Mouse (Mus musculus): Measurements from ENCODE around the gene Etv2. TPM values are rescaled to one million over a fixed set of nuclear protein-coding genes. Genes with fewer than 3 reads are reported as not detected.
A peak's percentile ranks its signal among the peaks of the same experiment; 100 is the strongest.

Gene Etv2
- polyA plus RNA-seq, 1 experiment, result not detected

- TF ChIP-seq CTCF (IDR thresholded peaks at IDR 0.05; ENCODE audit: borderline replicate concordance, extremely low read depth, insufficient read depth, insufficient read length), result peak; percentile 55; the same call in 1 of the 2 replicates
- TF ChIP-seq POLR2A (IDR thresholded peaks at IDR 0.05; ENCODE audit: borderline replicate concordance, extremely low read depth, insufficient read depth, insufficient read length, poor library complexity, severe bottlenecking), result no peak
- DNase-seq (ENCODE audit: low read depth), result peak; percentile 37
Observed at GRCm38 (mm10) chr7:30634621-30635020, 1.0 kb downstream of the Etv2 start.

DNA sequence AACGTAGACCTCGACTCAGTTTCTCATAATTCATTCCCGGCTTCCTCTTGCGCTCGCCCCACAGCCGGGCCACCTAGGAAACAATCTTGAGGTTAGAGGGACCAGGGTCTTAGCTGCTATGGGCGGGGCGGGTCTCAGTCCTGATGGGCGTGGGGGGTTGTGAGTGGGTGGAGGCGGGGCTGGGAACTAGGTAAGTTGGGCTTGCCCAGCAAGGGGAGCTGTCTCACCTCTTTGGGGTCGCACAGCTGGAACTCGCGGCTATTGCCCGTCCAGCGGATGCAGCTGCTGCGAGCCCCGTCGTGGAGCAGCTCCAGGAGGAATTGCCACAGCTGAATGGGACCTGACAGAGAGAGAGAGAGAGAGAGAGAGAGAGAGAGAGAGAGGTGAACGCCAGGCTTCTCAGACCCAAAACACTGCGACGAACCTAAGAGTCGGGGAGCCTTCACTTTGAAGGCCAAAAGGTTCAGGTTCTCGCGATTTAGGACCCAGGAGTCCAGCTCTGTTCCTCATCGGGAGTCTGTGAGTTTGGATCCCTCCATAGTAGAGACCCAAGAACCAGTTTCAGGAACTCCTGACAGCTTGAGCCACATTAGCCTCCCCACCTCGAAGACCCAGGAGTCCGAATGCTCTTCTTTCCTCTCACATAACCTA, 1.8 kb downstream of the Etv2 start:
- no peak for DNase-seq (ENCODE audit: low read depth)
- TF ChIP-seq POLR2A (IDR thresholded peaks at IDR 0.05; ENCODE audit: borderline replicate concordance, extremely low read depth, insufficient read depth, insufficient read length, poor library complexity, severe bottlenecking) (no peak), CTCF (IDR thresholded peaks at IDR 0.05; ENCODE audit: borderline replicate concordance, extremely low read depth, insufficient read depth, insufficient read length) (no peak)

GRCm38 (mm10) chr7:30629013-30629412, 6.6 kb downstream of the Etv2 start:
- no peak for TF ChIP-seq CTCF (IDR thresholded peaks at IDR 0.05; ENCODE audit: borderline replicate concordance, extremely low read depth, insufficient read depth, insufficient read length)
- no peak for TF ChIP-seq POLR2A (IDR thresholded peaks at IDR 0.05; ENCODE audit: borderline replicate concordance, extremely low read depth, insufficient read depth, insufficient read length, poor library complexity, severe bottlenecking)
- no peak for DNase-seq (ENCODE audit: low read depth)

DNA sequence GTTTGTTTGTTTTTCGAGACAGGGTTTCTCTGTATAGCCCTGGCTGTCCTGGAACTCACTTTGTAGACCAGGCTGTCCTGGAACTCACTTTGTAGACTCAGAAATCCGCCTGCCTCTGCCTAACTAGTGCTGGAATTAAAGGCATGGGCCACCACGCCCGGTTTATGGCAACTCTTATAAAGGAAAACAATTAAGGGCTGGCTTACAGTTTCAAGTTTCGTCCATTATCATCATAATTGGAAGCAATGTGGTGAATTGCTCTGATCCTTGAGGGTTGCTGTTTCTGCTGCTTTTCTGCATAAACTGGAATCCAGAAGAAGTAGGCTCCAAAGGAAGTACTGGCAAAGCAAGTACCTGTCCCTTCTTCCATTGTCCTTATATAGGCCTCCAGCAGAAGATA, 9.0 kb downstream of the Etv2 start:
- TF ChIP-seq CTCF (IDR thresholded peaks at IDR 0.05; ENCODE audit: borderline replicate concordance, extremely low read depth, insufficient read depth, insufficient read length), result no peak
- TF ChIP-seq POLR2A (IDR thresholded peaks at IDR 0.05; ENCODE audit: borderline replicate concordance, extremely low read depth, insufficient read depth, insufficient read length, poor library complexity, severe bottlenecking), result no peak
- DNase-seq (ENCODE audit: low read depth), result no peak

DNA sequence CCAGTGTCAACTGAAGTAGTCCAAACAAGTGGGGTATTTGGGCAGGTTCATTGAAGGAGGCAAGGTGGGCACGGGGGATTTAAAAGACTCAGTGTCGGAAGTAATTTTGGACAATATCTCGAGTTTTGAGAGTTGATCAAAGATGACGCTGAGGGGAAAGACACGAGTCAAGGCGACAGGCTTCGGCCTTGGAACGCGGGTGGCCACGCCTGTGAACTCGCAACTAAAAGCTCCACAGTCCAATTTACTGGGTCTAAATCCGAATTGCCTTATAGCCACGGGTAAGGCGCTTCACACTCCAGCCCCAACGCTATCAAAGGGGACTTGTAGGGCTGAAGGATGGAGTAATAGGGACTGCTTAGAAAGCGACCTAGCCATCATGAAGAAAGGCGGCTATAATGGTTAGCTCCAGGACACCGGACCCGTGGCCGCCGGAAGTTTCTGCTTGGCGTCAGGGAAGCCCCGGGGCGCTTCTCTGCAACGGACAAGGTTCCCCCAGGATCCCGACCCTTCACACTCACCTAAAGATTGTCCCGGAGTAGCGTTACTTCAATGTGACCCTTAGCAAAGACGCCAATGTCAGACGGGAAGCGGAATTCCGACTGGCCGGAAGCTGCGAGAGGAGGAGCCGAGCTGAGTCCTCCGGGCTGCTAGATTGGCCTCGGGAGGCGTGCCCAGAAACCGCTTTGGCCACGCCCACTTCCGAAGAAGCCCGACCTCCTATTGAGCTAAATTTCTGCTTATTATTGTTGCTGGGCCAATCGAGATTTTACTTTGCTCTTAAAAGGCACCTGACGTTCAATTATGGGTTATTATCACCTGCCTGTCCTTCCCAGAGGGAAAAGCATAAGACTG, 9.9 kb downstream of the Etv2 start, which contains the start of gene Cox6b1:
Cox6b1 (minus strand) TSS at position 622 of the 855 bp plus-strand sequence.
- TF ChIP-seq POLR2A (IDR thresholded peaks at IDR 0.05; ENCODE audit: borderline replicate concordance, extremely low read depth, insufficient read depth, insufficient read length, poor library complexity, severe bottlenecking), result no peak; the same call in 1 of the 2 replicates
- no peak for TF ChIP-seq CTCF (IDR thresholded peaks at IDR 0.05; ENCODE audit: borderline replicate concordance, extremely low read depth, insufficient read depth, insufficient read length)
- DNase-seq (ENCODE audit: low read depth), result peak; percentile 98

DNA sequence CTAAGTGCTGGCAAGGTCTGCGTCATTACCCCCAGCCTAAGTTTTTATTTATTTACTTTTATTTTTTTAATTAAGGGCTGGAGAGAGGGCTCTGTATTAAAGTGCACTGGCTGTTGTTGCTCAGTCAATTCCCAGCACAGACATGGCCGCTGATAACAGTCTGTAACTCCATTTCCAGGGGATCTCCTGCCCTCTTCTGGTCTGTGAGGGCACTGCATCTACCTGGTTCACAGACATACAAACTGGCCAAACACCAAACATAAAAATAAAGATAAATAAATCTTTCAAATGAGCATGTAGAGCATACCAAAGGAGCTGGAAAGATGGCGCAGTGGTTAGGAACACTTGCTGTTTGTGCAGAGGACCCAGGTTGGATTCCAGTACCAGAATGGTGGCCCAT, 16.4 kb downstream of the Etv2 start:
- TF ChIP-seq POLR2A (IDR thresholded peaks at IDR 0.05; ENCODE audit: borderline replicate concordance, extremely low read depth, insufficient read depth, insufficient read length, poor library complexity, severe bottlenecking), result no peak
- peak; percentile 64 for TF ChIP-seq CTCF (IDR thresholded peaks at IDR 0.05; ENCODE audit: borderline replicate concordance, extremely low read depth, insufficient read depth, insufficient read length)
- no peak for DNase-seq (ENCODE audit: low read depth)

GRCm38 (mm10) chr7:30618658-30619057, 17.0 kb downstream of the Etv2 start:
- TF ChIP-seq POLR2A (IDR thresholded peaks at IDR 0.05; ENCODE audit: borderline replicate concordance, extremely low read depth, insufficient read depth, insufficient read length, poor library complexity, severe bottlenecking) (no peak), CTCF (IDR thresholded peaks at IDR 0.05; ENCODE audit: borderline replicate concordance, extremely low read depth, insufficient read depth, insufficient read length) (no peak)

DNA sequence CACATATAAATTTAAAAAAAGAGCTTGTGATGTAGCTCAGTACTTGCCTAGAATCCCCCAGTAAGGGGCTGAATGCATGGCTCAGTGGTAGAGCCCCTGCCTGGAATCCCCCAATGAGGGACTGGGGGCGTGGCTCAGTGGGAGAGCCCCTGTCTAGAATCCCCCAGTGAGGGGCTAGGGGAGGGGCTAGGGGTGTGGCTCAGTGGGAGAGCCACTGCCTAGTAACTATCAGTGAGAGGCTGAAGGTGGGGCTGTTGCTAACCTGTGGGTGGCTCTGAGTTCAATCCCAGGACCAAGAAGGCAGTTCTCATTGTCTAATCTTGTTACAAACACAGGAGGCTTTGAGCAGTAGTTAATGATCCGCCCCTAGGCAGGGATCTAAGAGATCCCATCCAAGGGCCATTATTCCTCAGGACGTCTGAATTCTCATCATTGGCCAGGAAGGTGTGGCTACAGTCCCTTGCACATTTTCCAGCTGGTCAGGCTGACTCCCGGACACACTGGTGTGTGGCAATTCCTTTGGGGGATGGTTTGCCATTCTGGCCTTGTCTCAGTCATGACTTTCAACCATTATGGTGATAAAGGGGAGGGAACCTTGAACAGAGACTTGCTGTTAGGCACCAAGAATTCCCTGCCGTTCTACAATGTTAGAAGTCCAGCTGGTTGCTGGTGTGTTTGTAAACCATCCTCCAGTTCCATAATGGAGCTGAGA, 20.4 kb downstream of the Etv2 start:
- no peak for TF ChIP-seq POLR2A (IDR thresholded peaks at IDR 0.05; ENCODE audit: borderline replicate concordance, extremely low read depth, insufficient read depth, insufficient read length, poor library complexity, severe bottlenecking)
- no peak for TF ChIP-seq CTCF (IDR thresholded peaks at IDR 0.05; ENCODE audit: borderline replicate concordance, extremely low read depth, insufficient read depth, insufficient read length)
- no peak for DNase-seq (ENCODE audit: low read depth)

More at GRCm38 (mm10) chr7:30618658-30619057, 17.0 kb downstream of the Etv2 start:
- DNase-seq (ENCODE audit: low read depth), result no peak

DNA sequence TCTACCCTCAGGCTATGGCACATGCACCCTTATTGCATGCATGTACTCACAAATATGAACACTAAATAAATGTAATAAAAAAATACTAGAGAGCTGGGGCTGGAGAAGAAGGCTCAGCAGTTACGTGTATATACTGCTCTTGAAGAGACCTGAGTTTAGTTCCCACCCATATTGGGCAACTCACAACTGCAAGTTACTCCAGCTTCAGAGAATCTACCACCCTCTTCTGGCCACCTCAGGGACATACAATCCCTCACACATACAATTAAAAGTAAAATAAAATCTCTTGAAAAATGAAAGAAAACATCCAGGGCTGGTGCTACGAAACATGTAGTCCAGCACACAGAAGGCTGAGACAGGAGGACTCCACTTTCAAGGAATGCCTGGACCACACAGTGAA, 21.2 kb downstream of the Etv2 start:
- DNase-seq (ENCODE audit: low read depth), result peak; percentile 33
- peak; percentile 7; the same call in 1 of the 2 replicates for TF ChIP-seq CTCF (IDR thresholded peaks at IDR 0.05; ENCODE audit: borderline replicate concordance, extremely low read depth, insufficient read depth, insufficient read length)
- no peak for TF ChIP-seq POLR2A (IDR thresholded peaks at IDR 0.05; ENCODE audit: borderline replicate concordance, extremely low read depth, insufficient read depth, insufficient read length, poor library complexity, severe bottlenecking)

DNA sequence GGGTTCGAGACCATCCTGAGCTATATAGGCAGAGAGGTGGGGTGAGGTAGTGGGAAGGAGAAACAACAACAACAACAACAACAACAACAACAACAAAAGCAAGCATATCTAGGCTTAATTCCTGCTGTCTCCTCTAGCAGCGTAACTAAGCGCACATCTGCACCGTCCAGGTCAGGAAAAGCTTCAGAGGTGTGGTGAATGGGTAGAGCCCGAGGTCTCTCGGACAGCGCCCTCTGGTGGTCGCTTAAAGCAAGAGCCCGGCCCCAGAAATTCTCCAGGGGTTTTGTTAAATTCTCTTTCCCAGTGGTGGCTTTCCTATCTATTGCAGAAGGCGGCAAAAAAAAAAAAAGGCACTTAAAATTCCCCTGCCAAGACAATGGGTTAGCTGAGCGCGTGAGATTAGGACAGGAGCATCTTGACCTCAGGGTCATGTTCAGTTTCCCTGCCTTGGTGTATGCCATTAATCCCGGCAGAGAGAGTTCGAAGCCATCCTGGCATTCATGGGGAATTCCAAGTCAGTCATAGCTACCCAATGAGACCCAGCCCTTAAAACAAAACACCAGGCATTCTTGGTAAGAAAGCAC, 22.0 kb downstream of the Etv2 start:
- no peak for TF ChIP-seq POLR2A (IDR thresholded peaks at IDR 0.05; ENCODE audit: borderline replicate concordance, extremely low read depth, insufficient read depth, insufficient read length, poor library complexity, severe bottlenecking)
- peak; percentile 71 for TF ChIP-seq CTCF (IDR thresholded peaks at IDR 0.05; ENCODE audit: borderline replicate concordance, extremely low read depth, insufficient read depth, insufficient read length)
- peak; percentile 50 for DNase-seq (ENCODE audit: low read depth)
